Mouse (Mus musculus): ENCODE data around the gene Pmm2.

GRCm38 (mm10) chr16:8655108-8655507 is 17.6 kb downstream of the Pmm2 start:
- TF ChIP-seq FLI1 (IDR thresholded peaks at IDR 0.05; ENCODE audit: low read length) (no peak), GATA1 (IDR thresholded peaks at IDR 0.05; ENCODE audit: borderline replicate concordance, low read length) (no peak)
